Mouse (Mus musculus) T-helper 2 cell (primary cell): ENCODE measurements around the gene Cd3eap.

Source experiments
- in situ Hi-C: fragments of 300-600 bp; cut with MboI, MseI; formaldehyde crosslinking; loops from one replicate; pipeline ENCODE4 v1.15.1; 2025; ENCODE audit warnings: high pct_unique_total_duplicates

The Cd3eap gene

GRCm38 (mm10) chr7:19335583-19335982, 23.7 kb downstream of the Cd3eap start:
- in situ Hi-C loops = no loop called here

GRCm38 (mm10) chr7:19332709-19333352, 26.5 kb downstream of the Cd3eap start:
- in situ Hi-C loops = no loop called here

- in situ Hi-C loops = no loop called here
Observed at GRCm38 (mm10) chr7:19331910-19332309, 27.4 kb downstream of the Cd3eap start.

GRCm38 (mm10) chr7:19328425-19328824, 30.9 kb downstream of the Cd3eap start:
- in situ Hi-C loops = no loop called here

- in situ Hi-C loops = no loop called here
Observed at GRCm38 (mm10) chr7:19327782-19328181, 31.5 kb downstream of the Cd3eap start.

GRCm38 (mm10) chr7:19327128-19327527, 32.2 kb downstream of the Cd3eap start:
- in situ Hi-C loops = no loop called here

GRCm38 (mm10) chr7:19326359-19326758, 32.9 kb downstream of the Cd3eap start:
- in situ Hi-C loops = no loop called here

- in situ Hi-C loops = no loop called here
Observed at GRCm38 (mm10) chr7:19325262-19326199, 33.8 kb downstream of the Cd3eap start.

- in situ Hi-C loops = no loop called here
Observed at GRCm38 (mm10) chr7:19324221-19324620, 35.1 kb downstream of the Cd3eap start.

GRCm38 (mm10) chr7:19322489-19322888, 36.8 kb downstream of the Cd3eap start:
- in situ Hi-C loops = no loop called here

- in situ Hi-C loops = no loop called here
Observed at GRCm38 (mm10) chr7:19321464-19321863, 37.8 kb downstream of the Cd3eap start.

- in situ Hi-C loops = no loop called here
Observed at GRCm38 (mm10) chr7:19320637-19321036, 38.6 kb downstream of the Cd3eap start.

- in situ Hi-C loops = no loop called here
Observed at GRCm38 (mm10) chr7:19319906-19320305, 39.4 kb downstream of the Cd3eap start.

- in situ Hi-C loops = no loop called here
Observed at GRCm38 (mm10) chr7:19319458-19319857, 39.8 kb downstream of the Cd3eap start.

GRCm38 (mm10) chr7:19318676-19319075, 40.6 kb downstream of the Cd3eap start:
- in situ Hi-C loops = no loop called here

GRCm38 (mm10) chr7:19318201-19318600, 41.1 kb downstream of the Cd3eap start:
- in situ Hi-C loops = no loop called here

- in situ Hi-C loops = no loop called here
Observed at GRCm38 (mm10) chr7:19316451-19317161, 42.7 kb downstream of the Cd3eap start.

- in situ Hi-C loops = no loop called here
Observed at GRCm38 (mm10) chr7:19314033-19314432, 45.2 kb downstream of the Cd3eap start.

- in situ Hi-C loops = no loop called here
Observed at GRCm38 (mm10) chr7:19311991-19312390, 47.3 kb downstream of the Cd3eap start.

GRCm38 (mm10) chr7:19309884-19310641, 49.2 kb downstream of the Cd3eap start, which contains the start of gene Fosb:
Gene Fosb (minus strand): TSS chr7:19310051.
- in situ Hi-C loops = loop anchor here (5.0 kb wide), 1 partner anchor 32 kb away; the partner anchor contains the start of gene Ercc1

- in situ Hi-C loops = loop anchor here (5.0 kb wide), 1 partner anchor 33 kb away; the partner anchor contains the start of gene Ercc1
Observed at GRCm38 (mm10) chr7:19309278-19309883, 49.9 kb downstream of the Cd3eap start.
